ENCODE assay signal across 8 mouse cellular contexts in genomic region chr1:34005726-34006638, GRCm38 (mm10).
DNase-seq lines count a peak whose midpoint lies in the region; ATAC-seq and TF ChIP-seq lines count a peak whose summit lies in the region.

No protein-coding gene starts in this region.

- peak; percentile 45 for DNase-seq in thymus, adult 2 months
- DNase-seq in thymus, adult 18-20 months, result no peak
- DNase-seq in embryo, embryonic 9.5 days (ENCODE audit: extremely low spot score), result peak; percentile 83
- peak; percentile 89 to 92 for DNase-seq in heart, adult 18-20 months
- peak; percentile 72 for DNase-seq in left cerebral cortex, postnatal 4 days
- peak; percentile 74 for DNase-seq in mesoderm, embryonic 11.5 days (ENCODE audit: low read depth, low spot score)
- DNase-seq in right cerebral cortex, postnatal 36 days (ENCODE audit: low spot score in 2 of 2), result peak; percentile 51 to 61

- TF ChIP-seq POLR2A in thymus, adult 2 months (IDR thresholded peaks at IDR 0.05; ENCODE audit: control insufficient read depth, extremely low read depth, insufficient read depth, low read length, poor library complexity), result no peak

- peak overlapping the region; percentile 72 for H3K4me2 ChIP-seq in intestine, postnatal 0 days (replicated peaks; ENCODE audit: low read depth)

- H3K4me3 ChIP-seq in thymus, adult 2 months (ENCODE audit: control insufficient read depth, insufficient read depth, low read length), result peak overlapping the region; percentile 35
- H3K4me3 ChIP-seq in intestine, postnatal 0 days (ENCODE audit: low read depth, low read length), result peak overlapping the region; percentile 43

- intact Hi-C loops in left cerebral cortex, postnatal 4 days (cut with DNase I), result loop anchor here (5.0 kb wide), 1 partner anchor 156 kb away; no protein-coding TSS in a partner anchor

- H3K27ac ChIP-seq in thymus, adult 2 months (ENCODE audit: control insufficient read depth, insufficient read depth, low read length), result no peak overlapping the region
- H3K27ac ChIP-seq in intestine, postnatal 0 days (ENCODE audit: low read depth, low read length), result peak overlapping the region; percentile 41; the same call in 1 of the 2 replicates

- no peak; the same call in 1 of the 2 replicates for ATAC-seq in intestine, postnatal 0 days

- peak overlapping the region; percentile 26; the same call in 1 of the 2 replicates for H3K9ac ChIP-seq in intestine, postnatal 0 days (ENCODE audit: low read depth, low read length)

- no peaks in the 10 kb centered on the region for H3K36me3 ChIP-seq in thymus, adult 2 months (ENCODE audit: control insufficient read depth, insufficient read depth, low read length)
- H3K36me3 ChIP-seq in intestine, postnatal 0 days (ENCODE audit: control insufficient read depth, insufficient read depth), result no peaks in the 10 kb centered on the region

- TF ChIP-seq CTCF in thymus, adult 2 months (IDR thresholded peaks at IDR 0.05; ENCODE audit: borderline replicate concordance, control insufficient read depth, extremely low read depth, insufficient read depth, low read length, poor library complexity), result no peak
- peak; percentile 77 for TF ChIP-seq CTCF in intestine, postnatal 0 days (IDR thresholded peaks at IDR 0.05; ENCODE audit: low read depth)

- no peaks in the 10 kb centered on the region for H3K9me3 ChIP-seq in intestine, postnatal 0 days (ENCODE audit: control insufficient read depth)

- peaks cover 14% of the 10 kb centered on the region for H3K4me1 ChIP-seq in thymus, adult 2 months (replicated peaks; ENCODE audit: control insufficient read depth, insufficient read depth, low read length)
- peaks cover 5% of the 10 kb centered on the region; the same call in 1 of the 2 replicates for H3K4me1 ChIP-seq in intestine, postnatal 0 days (replicated peaks; ENCODE audit: control insufficient read depth, insufficient read depth, low read length)

- no peaks in the 10 kb centered on the region for H3K27me3 ChIP-seq in thymus, adult 2 months (ENCODE audit: control insufficient read depth, insufficient read depth, low read length)
- H3K27me3 ChIP-seq in intestine, postnatal 0 days (replicated peaks; ENCODE audit: control insufficient read depth, insufficient read depth, low read length), result peaks cover under 1% of the 10 kb centered on the region; the same call in 1 of the 2 replicates

- 4% methylated on average over 29 of the region's 29 CpGs for WGBS in thymus, adult 2 months
- 4% methylated on average over 29 of the region's 29 CpGs for WGBS in intestine, postnatal 0 days

Comparison
In these comparisons a context has a peak if more than half of its experiments do, and no peak if none do; other contexts are left out.
1. DNase-seq: peak in thymus, adult 2 months (single experiment), embryo, embryonic 9.5 days (single experiment), heart, adult 18-20 months (2 of 2), left cerebral cortex, postnatal 4 days (single experiment), mesoderm, embryonic 11.5 days (single experiment) and right cerebral cortex, postnatal 36 days (2 of 2); none in thymus, adult 18-20 months (0 of 2).